Mouse (Mus musculus): Measurements from ENCODE around the gene Zfp541.

The Zfp541 gene

GRCm38 (mm10) chr7:16079947-16080346 lies 18.3 kb downstream of the Zfp541 start:
- no peak for DNase-seq (ENCODE audit: low read depth, low spot score)

GRCm38 (mm10) chr7:16080581-16080980 lies 19.0 kb downstream of the Zfp541 start:
- no peak for DNase-seq (ENCODE audit: low read depth, low spot score)

DNA sequence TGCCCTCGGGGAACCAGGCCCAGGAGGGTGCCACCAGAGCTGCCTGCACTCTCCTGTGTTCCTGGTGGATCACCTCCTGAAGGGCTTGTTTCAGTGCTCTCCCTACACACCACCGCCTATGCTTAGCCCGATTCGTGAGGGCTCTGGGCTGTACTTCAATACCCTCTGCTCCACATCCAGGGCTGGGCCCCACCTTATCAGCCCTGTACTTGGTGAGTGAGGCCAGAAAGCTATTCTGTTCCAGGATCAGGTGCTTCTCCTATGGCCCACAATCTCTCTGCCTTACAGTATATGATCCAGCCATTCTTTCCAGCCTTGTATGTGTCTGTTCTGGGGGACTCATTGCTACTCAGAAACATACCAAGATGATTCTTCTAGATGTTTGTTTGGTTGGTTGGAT lies 21.7 kb downstream of the Zfp541 start:
- DNase-seq (ENCODE audit: low read depth, low spot score): no peak

DNA sequence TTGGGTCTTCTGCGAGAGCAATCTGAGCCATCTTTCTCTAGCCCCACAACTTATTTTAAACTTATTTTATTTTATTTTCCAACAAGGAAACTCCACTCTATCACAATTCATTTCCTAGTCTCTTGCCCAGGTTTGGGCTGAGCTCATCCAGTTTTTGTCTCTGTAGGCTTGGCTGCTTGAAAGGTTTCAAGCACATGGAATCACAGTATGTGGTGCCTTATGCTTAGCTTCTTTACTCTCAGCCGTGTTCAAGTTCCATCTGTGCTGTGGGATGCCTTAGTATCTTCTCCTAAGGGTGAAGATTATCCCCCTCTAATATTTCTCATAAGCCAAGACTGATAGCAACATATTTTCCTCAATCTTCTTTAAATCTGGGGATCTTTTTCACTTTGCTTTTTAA lies 26.0 kb downstream of the Zfp541 start:
- no peak for DNase-seq (ENCODE audit: low read depth, low spot score)

- no peak for DNase-seq (ENCODE audit: low read depth, low spot score)
Measured at GRCm38 (mm10) chr7:16094592-16094991, 33.0 kb downstream of the Zfp541 start.

- peak; percentile 100 for DNase-seq (ENCODE audit: low read depth, low spot score)
Measured at GRCm38 (mm10) chr7:16098021-16099017, 36.7 kb downstream of the Zfp541 start, which contains the start of gene Napa. Gene Napa, plus strand, starts transcription at chr7:16098458.

DNA sequence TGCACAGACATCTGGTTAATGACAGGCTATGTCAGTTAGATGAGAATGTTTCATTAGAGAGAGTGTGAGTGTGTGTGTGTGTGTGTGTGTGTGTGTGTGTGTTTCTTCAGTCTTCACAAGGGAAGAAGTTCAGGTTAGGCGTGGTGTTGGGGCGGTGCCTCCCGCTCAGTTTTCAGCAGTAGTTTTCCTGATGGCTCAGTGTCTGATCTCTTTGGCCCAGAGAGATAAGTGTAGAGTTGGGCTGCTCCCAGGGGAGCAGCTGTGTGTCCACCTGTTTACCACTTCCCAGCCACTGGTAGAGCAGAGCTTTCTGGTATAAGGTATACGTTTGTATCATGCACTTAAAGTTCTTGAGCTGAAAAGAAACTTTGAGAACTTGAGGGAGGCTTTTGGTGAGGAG lies 38.3 kb downstream of the Zfp541 start:
- no peak for DNase-seq (ENCODE audit: low read depth, low spot score)

- DNase-seq (ENCODE audit: low read depth, low spot score): no peak
Measured at GRCm38 (mm10) chr7:16101081-16101480, 39.5 kb downstream of the Zfp541 start.

DNA sequence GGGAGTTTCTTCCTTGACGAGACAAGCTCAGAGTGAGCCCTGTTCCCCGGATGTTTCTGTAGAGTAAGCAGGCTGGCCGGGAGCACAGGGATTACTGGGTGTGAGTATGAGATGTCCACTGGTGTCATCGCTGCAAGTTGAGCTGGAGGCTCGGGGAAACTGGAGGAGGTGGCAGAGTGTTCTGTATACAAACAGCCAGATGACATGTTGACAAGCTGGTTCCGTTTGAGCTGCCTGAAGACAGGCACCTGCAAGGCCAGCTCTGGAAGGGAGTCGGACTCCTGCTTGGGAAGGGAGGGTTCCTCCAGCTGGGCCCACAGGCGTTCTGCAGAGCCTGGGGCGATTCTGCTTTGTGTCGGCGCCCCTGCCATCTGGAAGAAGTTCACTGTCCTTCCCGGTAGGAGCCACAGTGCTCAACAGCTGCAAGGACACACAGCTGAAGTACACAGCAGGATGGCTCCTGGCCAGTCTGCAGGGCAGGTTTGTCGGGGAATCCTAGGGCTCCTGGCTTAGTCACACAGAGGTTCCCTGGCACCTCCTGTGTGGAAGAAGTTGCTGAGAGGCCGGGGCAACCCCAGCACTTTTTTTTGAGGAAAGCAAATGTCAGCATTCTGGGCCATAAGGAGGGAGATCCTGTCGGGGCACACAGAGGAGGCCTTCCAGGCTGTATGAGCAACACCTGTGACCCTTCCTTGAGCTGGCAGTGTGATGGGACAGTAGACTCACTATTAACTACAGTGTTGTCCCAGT lies 40.3 kb downstream of the Zfp541 start:
- DNase-seq (ENCODE audit: low read depth, low spot score): no peak

- no peak for DNase-seq (ENCODE audit: low read depth, low spot score)
Measured at GRCm38 (mm10) chr7:16102686-16103226, 41.1 kb downstream of the Zfp541 start.

DNA sequence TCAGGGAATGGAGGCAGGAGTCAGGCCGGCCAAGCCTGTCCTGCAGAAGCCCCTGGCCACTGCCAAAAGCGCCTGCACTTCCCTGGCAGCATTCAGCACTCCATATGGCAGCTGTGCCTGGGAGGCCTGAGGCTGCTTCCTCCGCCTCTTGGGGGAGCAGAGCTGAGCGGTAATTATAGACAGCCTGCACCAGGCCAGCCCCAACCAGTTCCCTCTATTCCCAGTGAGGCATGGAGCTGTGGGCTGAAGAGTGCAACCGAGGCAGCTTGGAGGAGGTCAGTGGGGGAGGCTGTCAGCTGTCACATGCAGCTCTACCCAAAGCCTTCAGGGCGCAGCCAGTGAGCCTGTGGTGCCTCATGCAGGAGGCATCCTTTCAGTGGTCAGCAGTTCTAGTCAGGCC lies 42.1 kb downstream of the Zfp541 start:
- DNase-seq (ENCODE audit: low read depth, low spot score): no peak

DNA sequence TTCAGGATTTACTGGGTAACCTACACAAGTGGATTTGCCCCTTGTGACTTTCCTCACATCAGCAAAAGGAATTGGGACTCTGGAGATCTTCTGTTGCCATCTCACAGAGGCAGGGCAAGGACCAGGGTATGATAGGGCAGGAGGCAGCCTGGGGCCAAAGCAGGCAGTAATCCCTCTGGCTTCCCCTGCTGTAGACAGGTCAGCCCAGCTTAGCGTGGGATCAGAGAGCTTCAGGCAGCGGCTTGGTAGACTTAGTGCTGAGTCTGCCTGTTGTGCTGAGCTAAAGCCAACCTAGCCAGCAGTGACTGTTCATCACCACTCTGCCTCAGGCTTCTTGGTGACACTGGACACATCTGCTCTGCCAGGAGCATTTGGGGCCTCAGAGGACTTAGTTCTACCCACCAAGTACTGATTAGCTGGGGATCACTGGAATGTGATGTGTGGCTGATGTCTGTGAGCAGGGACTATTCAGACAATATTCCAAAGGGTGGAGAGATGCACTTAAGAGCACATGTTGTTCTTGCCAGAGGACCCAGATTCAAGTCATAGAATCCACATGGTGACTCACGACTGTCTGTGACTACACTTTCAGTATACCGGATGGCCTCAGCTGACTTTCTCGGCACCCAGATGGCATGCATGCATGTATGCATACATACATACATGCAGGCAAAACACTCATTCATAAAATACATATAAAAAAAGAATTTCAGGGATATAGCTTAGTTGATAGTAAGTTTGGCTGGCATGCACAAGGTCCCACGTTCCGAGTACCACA lies 43.2 kb downstream of the Zfp541 start:
- DNase-seq (ENCODE audit: low read depth, low spot score): no peak

DNA sequence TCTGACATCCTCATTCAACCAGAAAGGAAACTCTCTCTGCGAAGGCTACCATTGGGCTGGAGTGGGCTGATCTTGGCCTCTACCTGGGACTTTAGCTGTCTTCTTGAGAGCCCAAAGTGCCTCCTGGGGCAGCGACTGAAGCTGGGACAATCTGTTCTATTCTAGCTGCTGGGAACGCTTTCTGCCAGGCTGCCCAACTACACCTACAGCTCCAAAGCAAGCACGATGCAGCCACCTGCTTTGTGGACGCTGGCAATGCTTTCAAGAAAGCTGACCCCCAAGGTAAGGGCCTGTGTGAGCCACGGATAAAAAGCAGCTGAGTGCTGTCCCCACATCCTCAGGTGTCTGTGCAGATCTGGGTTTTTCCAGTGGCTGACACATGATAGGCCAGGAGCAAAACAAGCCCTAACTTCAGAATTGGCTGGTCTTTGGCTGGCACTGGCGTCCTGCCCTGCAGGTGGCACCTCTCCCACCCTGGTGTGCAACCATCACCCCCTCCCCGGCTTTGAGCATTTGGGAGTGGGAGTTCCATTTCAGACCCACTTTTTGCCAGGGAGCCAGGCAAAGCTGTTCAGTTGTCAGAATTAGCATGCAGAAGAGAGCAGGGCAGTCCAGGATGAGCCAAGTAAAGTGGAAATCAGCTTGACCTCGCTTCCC lies 47.4 kb downstream of the Zfp541 start:
- no peak for DNase-seq (ENCODE audit: low read depth, low spot score)

DNA sequence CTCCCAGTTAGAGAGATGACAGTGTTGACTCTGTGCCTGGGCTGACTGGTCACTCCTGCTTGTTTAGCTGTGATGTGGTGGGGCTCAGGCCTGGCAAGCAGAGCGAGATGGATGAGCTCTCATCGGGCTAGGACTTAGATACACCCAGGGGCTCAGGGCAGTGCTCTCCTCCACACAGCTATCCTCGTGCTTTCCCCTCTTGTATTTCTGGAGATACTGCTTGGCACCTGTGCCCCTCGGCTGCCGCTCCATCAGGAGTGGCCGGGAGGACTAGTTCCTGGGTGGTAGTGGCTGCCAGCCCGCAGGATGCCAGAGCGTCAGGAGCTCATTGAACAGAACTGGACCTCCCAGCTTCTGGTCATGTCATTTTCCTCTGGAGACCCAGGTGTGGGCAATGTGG lies 48.5 kb downstream of the Zfp541 start:
- DNase-seq (ENCODE audit: low read depth, low spot score): no peak

- no peak for DNase-seq (ENCODE audit: low read depth, low spot score)
Measured at GRCm38 (mm10) chr7:16111284-16112090, 49.9 kb downstream of the Zfp541 start.

- DNase-seq (ENCODE audit: low read depth, low spot score): no peak
Measured at GRCm38 (mm10) chr7:16116418-16116817, 54.8 kb downstream of the Zfp541 start.

GRCm38 (mm10) chr7:16117100-16117499 lies 55.5 kb downstream of the Zfp541 start:
- DNase-seq (ENCODE audit: low read depth, low spot score): no peak

DNA sequence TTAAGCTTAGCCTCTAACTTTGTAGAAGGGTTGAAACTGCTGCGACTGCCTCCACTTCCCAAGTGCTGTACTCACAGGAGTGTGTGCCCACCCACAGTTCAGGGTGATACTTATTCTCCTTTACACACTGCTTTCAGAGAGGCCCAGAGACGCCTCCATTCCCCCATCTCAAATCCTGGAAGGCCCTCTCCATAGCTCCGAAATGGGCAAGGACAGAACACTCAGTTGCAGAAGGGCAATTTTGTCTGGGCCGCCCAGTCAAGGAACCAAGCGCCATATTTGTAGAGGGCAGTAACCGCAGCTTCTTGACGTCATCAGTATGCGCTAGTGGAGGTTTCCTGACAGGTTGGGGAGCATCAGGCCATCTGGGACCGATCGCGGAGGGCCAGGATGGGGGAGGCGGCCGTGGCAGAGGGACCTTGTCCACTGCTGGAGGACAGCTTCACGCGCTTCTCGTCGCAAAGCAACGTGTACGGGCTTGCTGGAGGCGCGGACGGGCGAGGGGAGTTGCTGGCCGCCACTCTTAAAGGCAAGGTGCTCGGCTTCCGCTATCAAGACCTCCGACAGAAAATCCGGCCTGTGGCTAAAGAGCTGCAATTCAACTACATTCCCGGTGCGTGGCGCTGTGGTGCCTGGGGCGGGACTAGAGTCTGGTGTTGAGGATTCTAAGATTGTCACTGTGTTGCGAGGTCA lies 58.1 kb downstream of the Zfp541 start, which contains the start of gene Kptn:
TSS of gene Kptn (plus strand) at position 327 of the 693 bp plus-strand sequence.
- peak; percentile 93 for DNase-seq (ENCODE audit: low read depth, low spot score)

- DNase-seq (ENCODE audit: low read depth, low spot score): no peak
Measured at GRCm38 (mm10) chr7:16120262-16120600, 58.6 kb downstream of the Zfp541 start.
